Comparison of ENCODE assay signal across 2 mouse cellular contexts in genomic region chr11:115642705-115643104, GRCm38 (mm10).
TF ChIP-seq lines count a peak whose summit lies in the region.

No protein-coding gene starts in this region.

TF ChIP-seq in CH12.LX, 34 proteins besides CTCF, POLR2A, EP300 and RAD21:
- TF ChIP-seq ZMIZ1 (IDR thresholded peaks at IDR 0.05; ENCODE audit: low read depth, low read length): no peak
- TF ChIP-seq JUND (conservative IDR thresholded peaks at IDR 0.05; ENCODE audit: low read depth, low read length): no peak
- no peak for TF ChIP-seq MAZ (IDR thresholded peaks at IDR 0.05; ENCODE audit: low read depth, low read length)
- no peak for TF ChIP-seq ETS1 (conservative IDR thresholded peaks at IDR 0.05; ENCODE audit: low read depth, low read length)
- TF ChIP-seq ZNF384 (IDR thresholded peaks at IDR 0.05; ENCODE audit: low read depth, low read length): peak; percentile 60
- TF ChIP-seq MXI1 (IDR thresholded peaks at IDR 0.05; ENCODE audit: low read depth, low read length): no peak
- TF ChIP-seq MYC (IDR thresholded peaks at IDR 0.05; ENCODE audit: low read depth, low read length): peak; percentile 70; the same call in 1 of the 2 replicates
- no peak for TF ChIP-seq CHD2 (IDR thresholded peaks at IDR 0.05; ENCODE audit: low read length)
- no peak for TF ChIP-seq IRF4 (IDR thresholded peaks at IDR 0.05; ENCODE audit: low read depth, low read length)
- TF ChIP-seq POLR2AphosphoS2 (IDR thresholded peaks at IDR 0.05; ENCODE audit: low read depth, low read length): no peak
- no peak for TF ChIP-seq BHLHE40 (IDR thresholded peaks at IDR 0.05; ENCODE audit: low read depth, low read length)
- TF ChIP-seq CHD1 (IDR thresholded peaks at IDR 0.05; ENCODE audit: low read depth, low read length): no peak; the same call in 1 of the 2 replicates
- TF ChIP-seq SMC3 (IDR thresholded peaks at IDR 0.05; ENCODE audit: low read depth, low read length): peak; percentile 11; the same call in 1 of the 2 replicates
TF ChIP-seq in CH12.LX: peak in this region for 3.

TF ChIP-seq in MEL, 35 proteins besides CTCF, POLR2A, EP300 and RAD21:
- TF ChIP-seq RCOR1 (IDR thresholded peaks at IDR 0.05; ENCODE audit: low read depth, low read length) (no peak), UBTF (IDR thresholded peaks at IDR 0.05; ENCODE audit: borderline replicate concordance, insufficient read depth, low read depth, low read length) (no peak), TAL1 (IDR thresholded peaks at IDR 0.05; ENCODE audit: low read length) (no peak), ZNF384 (IDR thresholded peaks at IDR 0.05; ENCODE audit: low read depth, low read length) (0 out of 2 replicates have a peak, but pooled peaks have one; percentile 17)
TF ChIP-seq in MEL: peak in this region for 1.
